Mouse (Mus musculus): ENCODE measurements around the gene Rtbdn.
"Not testable (repeated sequence)": the region's sequence is repeated elsewhere in the genome, so short reads cannot be mapped to it uniquely, and the experiment has no call there.

The Rtbdn gene

GRCm38 (mm10) chr8:84946528-84947240 is at the start of gene Rtbdn:
Gene Rtbdn, plus strand, starts transcription at chr8:84946991.
- Histone ChIP-seq H3K4me3 (replicated peaks; ENCODE audit: low read length) (peak within 1 kb of the TSS; percentile 83), H3K27me3 (ENCODE audit: insufficient read depth, low read length) (peaks cover 69% of the 10 kb centered on the region), H3K36me3 (ENCODE audit: insufficient read depth, low read length) (no peaks in the 10 kb centered on the region), H3K9me3 (ENCODE audit: low read length) (no peaks in the 10 kb centered on the region), H3K4me1 (replicated peaks; ENCODE audit: low read depth, low read length) (peaks cover 37% of the 10 kb centered on the region)
- peak; percentile 60 for TF ChIP-seq CTCF (conservative IDR thresholded peaks at IDR 0.05; ENCODE audit: low read length)
- TF ChIP-seq POU5F1 (IDR thresholded peaks at IDR 0.05; ENCODE audit: borderline replicate concordance, low read length), result no peak

- Histone ChIP-seq H3K27me3 (ENCODE audit: insufficient read depth, low read length) (peaks cover 21% of the 10 kb centered on the region), H3K4me3 (replicated peaks; ENCODE audit: low read length) (no peak overlapping the region), H3K9me3 (ENCODE audit: low read length) (no peaks in the 10 kb centered on the region), H3K36me3 (ENCODE audit: insufficient read depth, low read length) (peaks cover 18% of the 10 kb centered on the region), H3K4me1 (replicated peaks; ENCODE audit: low read depth, low read length) (peaks cover 43% of the 10 kb centered on the region)
- TF ChIP-seq NANOG (IDR thresholded peaks at IDR 0.05; ENCODE audit: borderline replicate concordance, low read length), result no peak
- no peak for TF ChIP-seq CTCF (conservative IDR thresholded peaks at IDR 0.05; ENCODE audit: low read length)
- no peak for TF ChIP-seq POU5F1 (IDR thresholded peaks at IDR 0.05; ENCODE audit: borderline replicate concordance, low read length)
These were observed 45.7 kb upstream of the Rtbdn start for GRCm38 (mm10) chr8:84901071-84901470.

- Histone ChIP-seq H3K27me3 (ENCODE audit: insufficient read depth, low read length) (peaks cover 21% of the 10 kb centered on the region), H3K4me1 (replicated peaks; ENCODE audit: low read depth, low read length) (peaks cover 46% of the 10 kb centered on the region), H3K9me3 (ENCODE audit: low read length) (no peaks in the 10 kb centered on the region), H3K36me3 (ENCODE audit: insufficient read depth, low read length) (peaks cover 12% of the 10 kb centered on the region; the same call in 1 of the 2 replicates), H3K4me3 (replicated peaks; ENCODE audit: low read length) (peak within 1 kb of the TSS; percentile 93)
- TF ChIP-seq NANOG (IDR thresholded peaks at IDR 0.05; ENCODE audit: borderline replicate concordance, low read length), result no peak
- TF ChIP-seq POU5F1 (IDR thresholded peaks at IDR 0.05; ENCODE audit: borderline replicate concordance, low read length), result no peak
- TF ChIP-seq CTCF (conservative IDR thresholded peaks at IDR 0.05; ENCODE audit: low read length), result no peak
These were observed 45.0 kb upstream of the Rtbdn start, which contains the start of gene Klf1 for GRCm38 (mm10) chr8:84901752-84902151. Gene Klf1, plus strand, starts transcription at chr8:84901928.

- Histone ChIP-seq H3K4me3 (replicated peaks; ENCODE audit: low read length) (peak overlapping the region; percentile 93), H3K36me3 (ENCODE audit: insufficient read depth, low read length) (peaks cover 12% of the 10 kb centered on the region; the same call in 1 of the 2 replicates), H3K4me1 (replicated peaks; ENCODE audit: low read depth, low read length) (peaks cover 52% of the 10 kb centered on the region), H3K9me3 (ENCODE audit: low read length) (no peaks in the 10 kb centered on the region), H3K27me3 (ENCODE audit: insufficient read depth, low read length) (peaks cover 21% of the 10 kb centered on the region)
- TF ChIP-seq CTCF (conservative IDR thresholded peaks at IDR 0.05; ENCODE audit: low read length), result no peak
- TF ChIP-seq NANOG (IDR thresholded peaks at IDR 0.05; ENCODE audit: borderline replicate concordance, low read length), result no peak
- no peak for TF ChIP-seq POU5F1 (IDR thresholded peaks at IDR 0.05; ENCODE audit: borderline replicate concordance, low read length)
These were observed 44.3 kb upstream of the Rtbdn start for GRCm38 (mm10) chr8:84902367-84902919.

GRCm38 (mm10) chr8:84902920-84903661 is 43.7 kb upstream of the Rtbdn start:
- H3K9me3 ChIP-seq (ENCODE audit: low read length), result no peaks in the 10 kb centered on the region
- TF ChIP-seq CTCF (conservative IDR thresholded peaks at IDR 0.05; ENCODE audit: low read length), result peak; percentile 22; the same call in 1 of the 2 replicates
- no peak for TF ChIP-seq NANOG (IDR thresholded peaks at IDR 0.05; ENCODE audit: borderline replicate concordance, low read length)
- peaks cover 12% of the 10 kb centered on the region; the same call in 1 of the 2 replicates for H3K36me3 ChIP-seq (ENCODE audit: insufficient read depth, low read length)
- peaks cover 51% of the 10 kb centered on the region for H3K4me1 ChIP-seq (replicated peaks; ENCODE audit: low read depth, low read length)
- H3K4me3 ChIP-seq (replicated peaks; ENCODE audit: low read length), result peak overlapping the region; percentile 93
- peaks cover 21% of the 10 kb centered on the region for H3K27me3 ChIP-seq (ENCODE audit: insufficient read depth, low read length)

- Histone ChIP-seq H3K36me3 (ENCODE audit: insufficient read depth, low read length) (peaks cover 12% of the 10 kb centered on the region), H3K4me1 (replicated peaks; ENCODE audit: low read depth, low read length) (peaks cover 58% of the 10 kb centered on the region), H3K4me3 (replicated peaks; ENCODE audit: low read length) (no peak overlapping the region), H3K27me3 (ENCODE audit: insufficient read depth, low read length) (peaks cover 21% of the 10 kb centered on the region), H3K9me3 (ENCODE audit: low read length) (no peaks in the 10 kb centered on the region)
- TF ChIP-seq NANOG (IDR thresholded peaks at IDR 0.05; ENCODE audit: borderline replicate concordance, low read length) (no peak), CTCF (conservative IDR thresholded peaks at IDR 0.05; ENCODE audit: low read length) (no peak), POU5F1 (IDR thresholded peaks at IDR 0.05; ENCODE audit: borderline replicate concordance, low read length) (no peak)
These were observed 42.4 kb upstream of the Rtbdn start for GRCm38 (mm10) chr8:84904351-84904750.

- no peaks in the 10 kb centered on the region for H3K9me3 ChIP-seq (ENCODE audit: low read length)
- peaks cover 27% of the 10 kb centered on the region for H3K36me3 ChIP-seq (ENCODE audit: insufficient read depth, low read length)
- TF ChIP-seq POU5F1 (IDR thresholded peaks at IDR 0.05; ENCODE audit: borderline replicate concordance, low read length) (no peak), CTCF (conservative IDR thresholded peaks at IDR 0.05; ENCODE audit: low read length) (no peak), NANOG (IDR thresholded peaks at IDR 0.05; ENCODE audit: borderline replicate concordance, low read length) (no peak)
- peaks cover 69% of the 10 kb centered on the region for H3K4me1 ChIP-seq (replicated peaks; ENCODE audit: low read depth, low read length)
- H3K4me3 ChIP-seq (replicated peaks; ENCODE audit: low read length), result no peak overlapping the region
- H3K27me3 ChIP-seq (ENCODE audit: insufficient read depth, low read length), result peaks cover 22% of the 10 kb centered on the region
These were observed 39.8 kb upstream of the Rtbdn start for GRCm38 (mm10) chr8:84907037-84907436.

- Histone ChIP-seq H3K4me3 (replicated peaks; ENCODE audit: low read length) (no peak overlapping the region), H3K4me1 (replicated peaks; ENCODE audit: low read depth, low read length) (peaks cover 69% of the 10 kb centered on the region), H3K36me3 (ENCODE audit: insufficient read depth, low read length) (peaks cover 27% of the 10 kb centered on the region), H3K9me3 (ENCODE audit: low read length) (no peaks in the 10 kb centered on the region), H3K27me3 (ENCODE audit: insufficient read depth, low read length) (peaks cover 22% of the 10 kb centered on the region)
- no peak for TF ChIP-seq NANOG (IDR thresholded peaks at IDR 0.05; ENCODE audit: borderline replicate concordance, low read length)
- TF ChIP-seq CTCF (conservative IDR thresholded peaks at IDR 0.05; ENCODE audit: low read length), result no peak
- no peak for TF ChIP-seq POU5F1 (IDR thresholded peaks at IDR 0.05; ENCODE audit: borderline replicate concordance, low read length)
These were observed 39.3 kb upstream of the Rtbdn start for GRCm38 (mm10) chr8:84907493-84907892.

- Histone ChIP-seq H3K4me3 (replicated peaks; ENCODE audit: low read length) (peak overlapping the region; percentile 87), H3K36me3 (ENCODE audit: insufficient read depth, low read length) (peaks cover 27% of the 10 kb centered on the region), H3K27me3 (ENCODE audit: insufficient read depth, low read length) (peaks cover 23% of the 10 kb centered on the region), H3K4me1 (replicated peaks; ENCODE audit: low read depth, low read length) (peaks cover 71% of the 10 kb centered on the region)
- not testable (repeated sequence) for H3K9me3 ChIP-seq (ENCODE audit: low read length)
These were observed 38.8 kb upstream of the Rtbdn start for GRCm38 (mm10) chr8:84907979-84908378.
